24 mouse cellular contexts compared by ENCODE assay signal in genomic region chr10:40080533-40080932, GRCm38 (mm10). TPM values are rescaled to one million over a fixed set of nuclear protein-coding genes. Genes with fewer than 3 reads are reported as not detected.
A peak's percentile ranks its signal among the peaks of the same experiment; 100 is the strongest.
DNase-seq lines count a peak whose midpoint lies in the region.
"Had no signal": no experiment of that assay in that cellular context is flagged by ENCODE, and none has a peak within 500 bp of the region (broad histone marks: within the 10 kb centered on the region; RNA-seq: fewer than 3 reads in every experiment).

No protein-coding gene starts in this region.

- H3K4me1 ChIP-seq in embryonic facial prominence, embryonic 10.5 days: peaks cover 17% of the 10 kb centered on the region
- peaks cover 13% of the 10 kb centered on the region for H3K4me1 ChIP-seq in forebrain, embryonic 10.5 days

- H3K27me3 ChIP-seq in embryonic facial prominence, embryonic 10.5 days (replicated peaks; ENCODE audit: low read depth, poor library complexity, severe bottlenecking): no peaks in the 10 kb centered on the region
- no peaks in the 10 kb centered on the region for H3K27me3 ChIP-seq in forebrain, embryonic 10.5 days (ENCODE audit: poor library complexity, severe bottlenecking)
- H3K27me3 ChIP-seq: CH12.LX; embryonic facial prominence, embryonic 12.5 days; forebrain, embryonic 12.5 days; Patski had no signal

- 0 out of 2 replicates have a peak overlapping the region, but pooled peaks have one; percentile 49 for H3K27ac ChIP-seq in embryonic facial prominence, embryonic 10.5 days (replicated peaks)
- no peak overlapping the region for H3K27ac ChIP-seq in forebrain, embryonic 10.5 days
- H3K27ac ChIP-seq: embryonic facial prominence, embryonic 12.5 days; forebrain, embryonic 12.5 days had no signal

- DNase-seq in heart, adult 11 months: peak; percentile 78
- no peak for DNase-seq in heart, adult 8-10 months (ENCODE audit: low spot score)
- peak; percentile 19 for DNase-seq in retina, postnatal 1 day
- no peak for DNase-seq in retina, embryonic 14.5 days (ENCODE audit: low spot score)
- no peak for DNase-seq in embryonic facial prominence, embryonic 10.5 days (ENCODE audit: low spot score)
- DNase-seq in forebrain, embryonic 10.5 days (ENCODE audit: extremely low spot score, low spot score): no peak
- DNase-seq: adrenal gland, adult 2 months; adrenal gland, postnatal 10 days; adrenal gland, postnatal 25 days; B cell, adult 2 months; cerebellum, adult 11 months; cerebellum, adult 18-20 months; cerebellum, adult 8-10 months; cerebellum, adult 9-11 months; cerebellum, postnatal 14 days; cerebellum, postnatal 36 days had no signal

- WGBS in embryonic facial prominence, embryonic 10.5 days: 62% methylated on average over 10 of the region's 10 CpGs
- WGBS in forebrain, embryonic 10.5 days: 75% methylated on average over 10 of the region's 10 CpGs

- H3K36me3 ChIP-seq in embryonic facial prominence, embryonic 10.5 days (replicated peaks): no peaks in the 10 kb centered on the region
- no peaks in the 10 kb centered on the region for H3K36me3 ChIP-seq in forebrain, embryonic 10.5 days (replicated peaks)
- H3K36me3 ChIP-seq: embryonic facial prominence, embryonic 12.5 days; forebrain, embryonic 12.5 days had no signal

- no peaks in the 10 kb centered on the region for H3K9me3 ChIP-seq in embryonic facial prominence, embryonic 10.5 days
- H3K9me3 ChIP-seq in forebrain, embryonic 10.5 days: no peaks in the 10 kb centered on the region
- H3K9me3 ChIP-seq: embryonic facial prominence, embryonic 12.5 days; forebrain, embryonic 12.5 days; G1E had no signal

- no peak overlapping the region for H3K4me3 ChIP-seq in embryonic facial prominence, embryonic 10.5 days
- H3K4me3 ChIP-seq in forebrain, embryonic 10.5 days: no peak overlapping the region
- H3K4me3 ChIP-seq: embryonic facial prominence, embryonic 12.5 days; forebrain, embryonic 12.5 days had no signal

RNA-seq across cellular contexts. Expression of gene Mfsd4b1, which starts 55.5 kb away (rescaled TPM):
- 1 to 10 TPM; 1.8 to 3.5 (median 2.1) TPM for total RNA-seq in heart, adult 8-10 months (2022)
- polyA plus RNA-seq in embryonic facial prominence, embryonic 10.5 days (2016; fragmentation: Nextera tagmentation; extraction: Ambion mirVana): 0.05 and 0.22 TPM in 2 replicates
- polyA plus RNA-seq in forebrain, embryonic 10.5 days (2016; fragmentation: Nextera tagmentation; extraction: Ambion mirVana): 0.12 TPM in 1 of 2 replicates, not detected in the other
- total RNA-seq: CH12.LX; common myeloid progenitor, adult 5-6 weeks had no signal
- polyA plus RNA-seq: activated CD4-positive, CD25-positive, alpha-beta regulatory T cell, adult 4 months; CD4-positive, CD25-positive, alpha-beta regulatory T cell, adult 4 months; forebrain, embryonic 12.5 days; G1E had no signal

Comparison
In these comparisons a context has a peak if more than half of its experiments do, and no peak if none do; other contexts are left out.
1. DNase-seq: peak in heart, adult 11 months (single experiment) and retina, postnatal 1 day (single experiment); none in heart, adult 8-10 months (single experiment), retina, embryonic 14.5 days (single experiment), embryonic facial prominence, embryonic 10.5 days (single experiment) and forebrain, embryonic 10.5 days (single experiment).